Mouse (Mus musculus) olfactory bulb, adult 2 months (tissue): ENCODE measurements at regions not wholly inside any gene's neighbourhood (a gene's known extent, or its start where the extent isn't known, plus 50 kb on each side); places are given as distances from the start of the nearest gene placed in this dataset.
A peak's percentile ranks its signal among the peaks of the same experiment; 100 is the strongest.

Experiments
- H3K27ac ChIP-seq: fragments of 200-500 bp; 2 replicates; pipeline ENCODE4 v1.5.1; 2012; ENCODE audit warnings: low read depth, low read length; ENCODE audit not compliant: insufficient read depth
- H3K4me1 ChIP-seq: fragments of 200-500 bp; 2 replicates; pipeline ENCODE4 v1.6.1; 2012; ENCODE audit warnings: low read length; ENCODE audit not compliant: control insufficient read depth, insufficient read depth
- H3K4me3 ChIP-seq: fragments of 200-500 bp; 2 replicates; pipeline ENCODE4 v1.5.1; 2012; ENCODE audit warnings: mild to moderate bottlenecking, low read depth, low read length, moderate library complexity; ENCODE audit not compliant: insufficient read depth
- CTCF ChIP-seq: fragments of 200-500 bp; IDR thresholded peaks from 2 replicates; pipeline ENCODE4 v1.5.1; 2012; ENCODE audit warnings: low read depth, mild to moderate bottlenecking, low read length, moderate library complexity; ENCODE audit not compliant: insufficient read depth
- POLR2A ChIP-seq: fragments of 200-500 bp; IDR thresholded peaks from 2 replicates; pipeline ENCODE4 v1.6.1; 2012; ENCODE audit warnings: mild to moderate bottlenecking, low read depth, low read length, moderate library complexity; ENCODE audit not compliant: insufficient read depth
- WGBS: fragments of 180-500 bp; shearing (Covaris S2); methylation state at CpG from one replicate; pipeline ENCODE4 v1.1.7; 2018; 5-methylcytosine and 5-hydroxymethylcytosine counted together

DNA sequence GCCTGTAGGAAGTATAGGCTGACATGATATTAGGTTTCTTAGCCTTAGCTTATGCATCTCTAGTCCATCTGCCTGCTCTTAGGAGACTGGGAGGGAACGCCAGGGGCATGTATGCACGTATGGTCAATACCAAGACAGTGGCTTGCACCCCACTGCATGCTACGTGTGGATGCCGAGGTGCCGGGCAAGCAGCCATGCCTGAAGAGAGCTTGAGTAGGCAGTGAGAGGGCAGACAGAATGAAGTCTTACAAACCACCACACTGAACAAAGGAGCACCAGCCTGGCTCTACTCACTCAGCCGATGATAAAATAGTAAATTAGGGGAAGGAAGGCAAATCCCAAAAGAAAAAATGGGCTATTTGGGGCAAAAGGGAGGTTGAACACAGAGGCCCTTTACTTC is 245.2 kb upstream of the Fn1 start:
- no peak for TF ChIP-seq POLR2A
- no peak for TF ChIP-seq CTCF
- WGBS, result 33% methylated on average over 6 of the region's 6 CpGs
- Histone ChIP-seq H3K4me1 (peaks cover 9% of the 10 kb centered on the region), H3K4me3 (no peak overlapping the region), H3K27ac (peak overlapping the region; percentile 32; the same call in 1 of the 2 replicates)

DNA sequence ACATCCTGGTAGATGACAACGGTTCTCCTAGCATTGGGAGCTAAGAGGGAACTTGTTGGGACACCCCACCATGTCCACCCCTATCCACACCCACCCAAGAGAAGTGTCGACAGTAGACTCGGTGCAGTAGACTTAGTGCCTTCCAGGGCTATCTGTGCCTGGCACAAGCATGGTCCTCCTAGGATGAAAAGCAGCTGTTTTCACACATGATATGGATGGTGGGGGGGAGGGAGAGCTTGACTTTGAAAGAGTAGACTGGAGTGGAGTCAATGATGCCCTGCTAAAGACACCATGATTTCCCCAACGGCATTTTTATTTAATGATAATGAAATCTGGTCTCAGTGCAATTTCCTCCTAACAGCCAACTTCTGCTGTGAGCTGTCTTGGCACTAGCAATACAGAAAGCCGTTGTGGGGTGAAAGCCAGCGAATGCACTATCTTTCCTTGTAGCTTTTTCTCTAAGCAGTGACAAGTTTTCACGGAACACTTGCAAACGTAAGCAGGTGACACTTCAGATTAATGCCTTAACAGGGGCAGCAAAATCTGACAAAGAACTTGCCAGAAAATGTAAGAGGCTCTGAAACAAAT is 244.6 kb upstream of the Fn1 start:
- H3K4me1 ChIP-seq, result peaks cover 9% of the 10 kb centered on the region
- TF ChIP-seq CTCF (no peak), POLR2A (no peak)
- no peak overlapping the region for H3K27ac ChIP-seq
- WGBS, result 31% methylated on average over 8 of the region's 8 CpGs
- no peak overlapping the region for H3K4me3 ChIP-seq

DNA sequence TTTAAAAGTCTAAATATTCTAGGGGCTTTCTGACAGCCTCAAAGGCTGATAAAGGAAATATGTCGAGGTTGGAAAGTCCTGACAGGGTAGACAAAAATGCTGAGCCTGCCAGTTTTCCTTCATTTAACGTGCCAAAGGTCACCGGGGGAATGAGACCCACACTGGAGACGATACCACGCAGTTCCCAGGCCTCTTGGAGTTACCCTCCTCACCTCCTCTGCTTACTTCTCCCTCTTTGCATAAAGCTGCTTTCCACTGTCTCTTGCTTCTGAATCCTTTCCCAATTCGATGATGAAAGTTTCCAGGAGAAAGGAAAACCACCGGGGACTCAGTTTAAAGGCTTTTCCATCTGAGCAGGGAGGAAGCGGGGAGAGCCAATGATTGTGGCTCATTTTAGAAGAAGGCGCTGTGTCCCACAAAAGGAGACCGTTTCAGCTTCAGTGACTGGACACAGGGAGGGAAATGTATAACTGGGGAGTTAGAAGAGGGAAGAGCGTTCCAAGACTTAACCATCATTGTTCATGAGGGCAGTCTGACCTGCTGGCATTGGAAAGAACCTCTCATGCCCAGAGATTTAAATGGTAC is 243.2 kb upstream of the Fn1 start:
- Histone ChIP-seq H3K27ac (no peak overlapping the region), H3K4me3 (no peak overlapping the region), H3K4me1 (peaks cover 9% of the 10 kb centered on the region)
- 71% methylated on average over 11 of the region's 11 CpGs for WGBS
- no peak for TF ChIP-seq CTCF
- no peak for TF ChIP-seq POLR2A

DNA sequence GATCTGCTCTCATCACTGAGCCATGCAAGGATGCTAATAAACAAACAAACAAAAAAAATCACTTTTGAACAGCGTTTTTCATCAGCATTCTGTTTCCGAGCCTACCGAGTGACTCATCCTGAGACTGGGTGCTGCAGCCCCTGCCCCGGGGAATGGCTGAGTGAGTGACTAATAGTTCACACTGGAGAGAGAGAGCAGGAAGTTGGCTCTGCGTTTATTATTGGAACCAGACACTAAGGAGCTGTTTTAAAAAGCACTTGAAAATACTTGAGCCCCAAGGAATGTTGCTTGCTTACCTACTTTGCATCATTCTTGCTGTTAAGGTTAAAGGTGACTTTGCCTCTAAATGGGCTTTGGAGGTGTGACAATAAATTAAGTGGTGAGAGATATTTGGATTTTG is 240.6 kb upstream of the Fn1 start:
- Histone ChIP-seq H3K4me1 (peaks cover 9% of the 10 kb centered on the region), H3K4me3 (no peak overlapping the region), H3K27ac (no peak overlapping the region)
- WGBS, result 12% methylated on average over 5 of the region's 5 CpGs
- no peak for TF ChIP-seq CTCF
- no peak for TF ChIP-seq POLR2A

DNA sequence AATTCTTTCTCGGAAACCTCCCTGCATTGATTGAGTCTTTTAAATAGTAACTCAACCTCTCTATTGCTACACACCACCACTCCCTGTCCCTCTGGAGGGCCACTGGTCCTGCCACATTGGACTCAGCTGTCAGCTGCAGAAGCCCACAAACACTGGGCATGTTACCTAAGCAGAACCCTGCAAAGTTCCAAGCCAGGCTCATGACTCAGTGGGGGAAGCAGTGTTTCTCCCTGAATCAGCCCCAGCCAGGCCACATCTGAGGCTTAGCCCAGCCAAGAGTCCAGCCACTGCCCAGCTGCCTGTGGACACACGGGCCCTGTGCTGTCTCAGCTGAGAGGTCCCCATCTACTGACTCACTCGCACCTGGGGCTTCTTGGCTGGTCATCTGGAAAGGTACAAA is 234.8 kb upstream of the Fn1 start:
- Histone ChIP-seq H3K27ac (no peak overlapping the region), H3K4me3 (no peak overlapping the region), H3K4me1 (no peaks in the 10 kb centered on the region)
- TF ChIP-seq POLR2A (no peak), CTCF (no peak)
- 95% methylated on average over 3 of the region's 3 CpGs for WGBS

DNA sequence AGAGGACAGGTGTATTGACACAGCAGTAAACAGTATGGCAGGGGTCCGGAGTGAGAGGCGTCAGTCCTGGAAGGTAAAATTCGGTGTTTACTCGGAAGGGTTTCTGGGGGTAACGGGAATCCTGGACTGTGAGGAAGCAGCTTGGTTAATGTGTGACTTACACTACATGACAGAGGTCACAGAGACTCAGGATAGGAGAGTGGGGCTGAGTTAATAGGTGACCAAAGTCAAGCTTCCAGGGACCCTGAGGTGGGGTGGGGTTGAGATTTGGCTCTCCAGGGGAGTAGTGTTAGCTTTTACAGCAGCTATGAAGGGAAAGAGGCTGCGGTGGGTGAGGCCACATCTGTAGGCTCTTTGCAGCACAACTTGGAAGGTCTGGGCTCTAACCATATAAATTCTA is 233.9 kb upstream of the Fn1 start:
- WGBS, result 96% methylated on average over 6 of the region's 6 CpGs
- Histone ChIP-seq H3K4me3 (no peak overlapping the region), H3K27ac (no peak overlapping the region), H3K4me1 (no peaks in the 10 kb centered on the region)
- TF ChIP-seq CTCF (no peak), POLR2A (no peak)

DNA sequence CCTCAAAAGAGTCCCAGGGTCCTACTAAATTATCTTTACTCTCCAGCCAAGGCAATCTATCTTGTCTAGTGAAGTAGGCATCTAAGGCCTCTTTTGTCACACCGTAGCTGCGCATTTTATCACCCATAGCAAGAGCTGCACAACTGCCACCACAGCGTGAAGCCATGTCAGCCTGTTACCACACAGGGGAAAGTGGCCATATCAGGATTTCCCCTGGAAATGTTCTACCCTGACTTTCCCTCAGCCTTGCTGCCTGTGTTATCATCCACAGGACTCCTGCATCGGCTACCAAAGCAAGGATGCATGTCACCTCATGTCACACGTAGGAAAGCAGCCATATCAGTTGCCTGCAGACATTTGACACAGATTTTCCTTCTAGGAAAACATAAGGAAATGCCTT is 233.2 kb upstream of the Fn1 start:
- H3K4me3 ChIP-seq, result no peak overlapping the region
- H3K4me1 ChIP-seq, result no peaks in the 10 kb centered on the region
- H3K27ac ChIP-seq, result no peak overlapping the region
- 88% methylated on average over 5 of the region's 5 CpGs for WGBS
- TF ChIP-seq POLR2A (no peak), CTCF (no peak)

DNA sequence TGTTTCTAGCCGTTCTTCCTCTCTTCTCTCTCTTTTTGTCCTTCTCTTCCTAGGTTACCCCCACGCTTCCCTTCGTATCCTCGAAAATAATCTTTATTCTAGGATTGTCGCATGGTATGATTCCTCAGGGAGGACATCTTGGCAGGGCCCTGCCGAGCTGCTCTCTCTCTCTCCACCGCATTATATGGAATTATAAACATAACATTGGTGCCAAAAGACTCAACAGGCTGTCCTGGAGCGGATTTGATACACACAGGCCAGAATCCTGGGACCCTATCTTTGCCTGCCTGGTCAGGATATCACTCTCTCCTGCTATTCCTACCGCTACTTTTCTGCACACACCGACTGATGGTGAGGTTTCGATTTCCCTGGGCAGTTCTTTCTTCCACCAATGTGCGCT is 228.9 kb upstream of the Fn1 start:
- H3K4me3 ChIP-seq, result no peak overlapping the region
- no peak overlapping the region for H3K27ac ChIP-seq
- WGBS, result 93% methylated on average over 12 of the region's 12 CpGs
- H3K4me1 ChIP-seq, result no peaks in the 10 kb centered on the region
- no peak for TF ChIP-seq CTCF
- no peak for TF ChIP-seq POLR2A

DNA sequence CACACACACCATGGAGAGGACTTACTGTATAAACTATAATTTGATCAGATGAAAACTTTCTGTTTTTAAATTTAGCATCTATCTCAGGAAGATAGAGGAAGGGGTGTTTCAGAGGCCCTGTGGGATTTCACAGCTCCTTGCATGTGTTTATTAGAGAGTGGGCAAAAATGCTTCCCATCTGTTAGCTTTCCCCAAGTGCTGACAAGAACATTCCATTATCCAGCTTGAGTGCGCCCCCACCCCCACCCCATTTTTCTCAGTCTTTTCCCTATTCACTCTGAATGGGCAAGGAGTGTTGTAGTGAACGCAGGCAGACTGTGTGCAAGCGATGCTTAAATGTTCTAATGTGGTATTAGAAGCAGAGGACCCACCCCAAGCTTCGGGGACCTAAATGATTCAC is 228.2 kb upstream of the Fn1 start:
- WGBS, result 78% methylated on average over 4 of the region's 4 CpGs
- H3K4me1 ChIP-seq, result no peaks in the 10 kb centered on the region
- TF ChIP-seq CTCF (no peak), POLR2A (no peak)
- no peak overlapping the region for H3K4me3 ChIP-seq
- no peak overlapping the region for H3K27ac ChIP-seq
